Mouse (Mus musculus) liver (tissue): ENCODE results near the gene Zbtb48.

Source experiments
- DNase-seq: peaks from one replicate; pipeline ENCODE4 v3.0.0-alpha.2; 2020; ENCODE audit warnings: mixed read lengths

Zbtb48 gene

DNA sequence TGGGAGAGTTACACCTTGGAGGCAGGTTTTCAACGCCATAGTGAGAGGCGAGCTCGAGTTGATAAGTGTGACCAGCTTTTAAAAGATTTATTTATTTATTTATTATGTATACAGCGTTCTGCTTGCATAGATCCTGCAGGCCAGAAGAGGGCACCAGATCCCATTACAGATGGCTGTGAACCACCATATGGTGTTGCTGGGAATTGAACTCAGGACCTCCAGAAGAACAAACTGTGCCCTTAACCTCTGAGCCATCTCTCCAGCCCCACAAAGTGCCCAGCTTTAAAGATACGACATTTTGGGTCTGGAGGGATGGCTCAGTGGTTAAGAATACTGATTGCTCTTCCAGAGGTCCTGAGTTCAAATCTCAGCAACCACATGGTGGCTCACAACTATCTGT is 1.6 kb upstream of the Zbtb48 start:
- DNase-seq, result no peak

GRCm38 (mm10) chr4:152028456-152028855 is 985 bp upstream of the Zbtb48 start:
- no peak for DNase-seq

DNA sequence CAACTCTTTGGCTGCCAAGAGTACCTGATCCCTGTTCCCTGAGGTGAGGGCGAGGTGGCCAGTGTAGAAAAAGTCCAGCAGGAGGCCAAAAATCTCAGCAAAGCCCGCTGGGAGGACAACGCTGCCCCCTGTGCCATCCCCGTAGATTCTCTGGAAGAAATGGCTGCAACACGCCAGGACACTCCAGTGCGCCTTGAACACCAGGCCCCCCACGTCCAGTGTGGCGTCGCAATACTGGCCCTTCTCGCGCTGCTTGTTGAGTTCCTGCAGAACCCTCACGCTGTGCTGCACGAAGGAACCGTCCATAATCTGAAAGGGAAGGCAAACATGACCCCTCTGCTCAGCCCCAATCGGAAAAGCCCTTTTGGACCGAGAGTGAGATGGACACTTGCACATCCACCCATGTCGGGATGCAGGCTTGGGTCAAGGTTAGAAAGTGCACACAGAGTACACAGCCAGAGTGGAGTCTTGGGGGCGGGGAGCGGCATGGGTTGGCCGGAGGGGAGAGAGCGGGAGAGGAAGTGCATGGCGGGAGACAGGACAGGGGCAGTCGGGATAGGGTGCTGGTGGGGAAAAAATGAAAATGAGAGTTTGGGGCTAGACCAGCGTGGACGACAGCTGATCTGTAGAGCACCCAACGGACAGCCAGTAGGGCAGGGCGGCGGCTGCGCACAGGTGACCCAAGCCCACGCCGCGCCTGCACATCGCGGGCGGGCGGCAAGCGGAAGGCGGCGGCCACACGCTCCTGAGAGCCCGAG is 541 bp downstream of the Zbtb48 start:
- peak; percentile 68 for DNase-seq

DNA sequence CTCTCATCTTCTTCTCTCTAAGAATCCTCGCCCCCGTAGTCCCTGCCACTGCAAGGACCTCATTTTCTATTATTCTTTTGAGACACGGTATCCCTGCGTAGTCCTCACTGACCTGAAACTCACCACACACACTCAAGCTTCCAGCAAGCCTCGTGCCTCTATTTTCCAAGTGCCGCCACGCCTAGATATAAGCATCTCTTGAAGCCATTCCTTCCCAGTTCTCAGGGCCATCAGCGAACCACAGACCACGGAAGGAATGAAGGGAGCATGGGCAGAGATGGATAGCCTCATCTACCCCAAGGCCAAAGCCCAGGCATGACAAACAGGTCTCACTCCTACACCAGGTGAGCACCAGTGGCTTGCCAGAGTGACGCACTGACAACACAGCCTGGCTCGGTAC is 2.9 kb downstream of the Zbtb48 start:
- no peak for DNase-seq

- DNase-seq, result no peak
These were observed 5.0 kb downstream of the Zbtb48 start for GRCm38 (mm10) chr4:152022506-152022905.

DNA sequence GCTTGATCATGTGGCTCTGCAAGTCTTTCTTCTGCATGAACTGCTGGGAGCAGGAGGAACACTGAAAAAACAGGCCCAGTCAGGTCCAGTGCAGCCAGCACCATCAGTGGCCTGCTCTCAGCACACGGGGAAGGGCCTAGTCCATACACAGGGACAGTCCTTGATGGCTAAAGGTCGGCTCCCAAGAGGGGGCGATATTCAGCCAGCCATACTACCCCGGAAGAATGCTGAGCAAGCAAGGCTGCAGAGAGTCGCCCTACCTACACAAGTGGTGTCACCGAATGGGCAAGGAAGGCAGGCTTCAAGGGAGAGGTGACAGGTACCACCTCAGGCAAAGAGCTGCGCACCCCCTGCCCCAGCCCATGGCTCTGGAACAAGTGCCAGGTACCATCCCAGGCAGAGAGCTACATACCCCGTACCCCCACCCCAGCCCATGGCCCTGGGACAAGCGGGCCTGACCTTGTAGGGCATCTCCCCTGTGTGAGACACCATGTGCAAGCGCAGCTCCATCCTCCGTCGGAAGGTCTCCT is 5.8 kb downstream of the Zbtb48 start:
- DNase-seq, result no peak

DNA sequence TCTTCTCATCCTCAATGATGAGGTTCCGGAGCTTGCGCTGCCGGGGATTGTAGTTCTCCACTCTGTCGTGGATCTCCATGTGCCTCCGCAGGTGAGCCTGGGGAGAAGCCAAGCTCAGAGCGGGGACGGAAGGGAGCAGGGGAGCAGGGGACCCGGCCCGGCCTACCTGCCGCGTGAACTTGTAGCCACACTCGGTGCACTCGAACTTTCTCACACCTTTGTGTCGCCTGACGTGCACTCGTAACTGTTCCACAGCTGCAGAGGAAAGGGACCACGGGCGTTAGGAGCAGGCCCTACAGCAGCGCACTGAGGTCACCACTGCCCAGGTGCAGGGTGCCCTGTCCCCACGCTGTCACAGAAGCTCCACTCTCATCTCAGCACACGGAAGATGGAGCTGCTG is 7.4 kb downstream of the Zbtb48 start:
- no peak for DNase-seq

DNA sequence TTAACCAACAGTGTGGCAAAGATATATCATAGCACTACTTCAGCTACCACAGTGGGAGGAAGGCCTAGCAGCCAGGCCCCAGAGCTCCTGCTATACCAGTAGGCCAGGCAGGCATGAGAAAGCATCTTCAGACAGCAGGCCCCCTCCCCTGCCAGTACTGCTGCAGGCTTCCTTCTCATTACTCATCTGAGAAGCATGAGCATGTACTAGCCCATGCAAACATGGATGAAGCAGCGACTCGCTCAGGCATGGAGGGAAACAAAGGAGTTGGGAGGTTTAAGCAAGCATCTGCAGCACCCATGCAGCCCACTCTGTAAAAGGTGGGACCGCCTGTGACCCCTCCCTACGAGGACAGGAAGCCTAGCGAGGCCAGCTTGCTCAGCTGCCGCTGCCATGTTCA is 8.4 kb downstream of the Zbtb48 start:
- DNase-seq, result no peak

DNA sequence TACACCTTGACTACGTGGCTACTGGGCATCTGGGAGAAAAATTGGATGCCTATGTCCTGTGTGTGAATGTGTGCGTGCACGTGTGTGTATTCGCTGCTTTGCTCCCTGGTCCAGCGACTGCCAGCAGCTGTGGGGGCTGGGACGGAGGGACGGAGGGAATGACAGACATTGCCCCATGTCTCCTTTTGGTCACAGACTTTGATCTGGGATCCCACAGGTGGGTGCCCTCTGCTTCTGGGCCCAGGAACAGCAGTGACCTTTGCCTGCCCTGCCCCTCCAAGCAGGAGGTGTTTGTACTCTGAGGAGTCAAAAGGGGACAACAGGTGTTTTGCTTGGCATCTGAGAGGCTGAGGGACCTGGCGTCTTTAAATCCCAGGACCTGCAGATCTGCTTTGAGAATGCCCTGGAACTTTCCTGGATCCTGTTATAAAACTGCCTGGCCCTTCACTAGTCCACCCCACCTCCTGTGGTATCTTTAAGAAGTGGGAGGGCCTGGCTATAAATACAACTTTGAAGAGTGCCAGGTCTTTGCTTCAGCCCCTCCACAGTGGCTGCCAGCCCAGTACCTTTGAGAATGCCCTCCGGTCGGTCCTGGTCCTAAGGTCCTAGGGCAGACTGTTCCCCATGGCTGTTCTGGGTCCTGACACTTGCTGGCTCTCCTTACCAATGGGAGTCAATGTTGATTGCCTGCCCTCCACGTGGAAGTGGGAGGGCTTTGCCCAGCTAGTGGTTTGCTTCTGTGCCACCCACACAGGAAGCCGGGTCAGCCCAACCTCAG is 14.2 kb downstream of the Zbtb48 start:
- DNase-seq, result no peak

DNA sequence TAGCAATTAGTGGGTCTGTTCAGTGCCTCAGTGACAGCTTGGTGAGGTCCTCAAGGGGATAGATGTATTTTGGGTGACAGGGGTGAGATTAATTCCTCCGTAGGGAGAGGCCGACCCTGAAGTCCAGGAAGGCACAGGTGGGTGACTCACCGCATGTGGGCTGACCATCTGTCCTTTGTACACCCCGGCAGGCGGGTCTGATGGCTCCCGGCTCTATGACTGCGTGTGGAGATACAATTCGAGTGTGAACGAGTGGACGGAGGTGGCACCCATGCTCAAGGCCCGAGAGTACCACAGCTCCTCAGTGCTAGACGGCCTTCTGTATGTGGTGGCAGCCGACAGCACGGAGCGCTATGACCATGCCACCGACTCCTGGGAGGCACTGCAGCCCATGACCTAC is 15.4 kb downstream of the Zbtb48 start:
- DNase-seq, result no peak

DNA sequence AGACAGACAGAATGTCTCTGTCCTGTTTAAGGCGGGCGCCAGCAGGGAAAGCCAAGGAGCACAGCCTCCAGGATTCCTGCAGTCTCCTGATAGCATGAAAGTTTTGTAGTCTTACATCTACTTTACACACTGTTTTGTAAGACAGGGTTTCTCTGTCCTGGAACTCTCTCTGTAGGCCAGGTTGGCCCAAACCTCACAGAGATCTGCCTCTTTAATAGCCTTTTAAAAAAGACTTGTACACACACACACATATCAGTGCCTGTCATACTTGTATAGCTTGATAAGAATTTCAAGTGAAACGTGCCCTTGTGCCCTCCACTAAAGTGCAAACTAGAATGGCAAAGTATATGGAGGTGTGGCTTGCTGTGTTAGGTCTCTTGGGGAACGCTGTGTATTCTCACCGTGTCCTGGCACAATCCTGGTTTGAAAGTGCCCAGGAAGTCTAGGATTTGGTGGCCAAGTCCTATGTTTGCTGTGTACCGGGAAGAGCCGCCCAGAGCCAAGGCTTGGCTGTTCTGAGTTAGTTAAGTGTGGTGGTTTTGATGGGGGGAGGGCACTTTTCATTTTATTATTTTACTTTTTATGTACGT is 16.2 kb downstream of the Zbtb48 start:
- DNase-seq, result no peak

DNA sequence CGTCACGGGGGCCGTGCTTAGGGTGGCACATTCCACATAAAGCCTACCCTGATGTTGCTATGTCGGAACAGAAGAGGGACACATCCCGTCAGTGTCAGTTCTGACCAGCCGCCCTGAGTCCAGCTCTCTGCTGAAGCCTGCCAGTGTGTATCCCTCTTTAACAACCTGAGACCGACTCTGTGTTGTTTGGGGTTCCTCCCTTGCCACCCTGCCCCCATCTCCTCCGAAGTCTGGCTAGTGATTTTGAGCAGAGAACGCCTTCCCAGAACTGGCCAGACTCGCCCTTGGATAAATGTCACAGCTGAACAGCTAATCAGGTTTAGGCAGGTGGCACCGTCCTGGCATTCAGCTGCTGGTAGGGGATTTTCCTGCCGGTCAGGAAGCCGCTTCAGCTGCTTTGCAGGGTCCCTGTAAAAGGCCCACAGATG is 16.8 kb downstream of the Zbtb48 start:
- peak; percentile 59 for DNase-seq

DNA sequence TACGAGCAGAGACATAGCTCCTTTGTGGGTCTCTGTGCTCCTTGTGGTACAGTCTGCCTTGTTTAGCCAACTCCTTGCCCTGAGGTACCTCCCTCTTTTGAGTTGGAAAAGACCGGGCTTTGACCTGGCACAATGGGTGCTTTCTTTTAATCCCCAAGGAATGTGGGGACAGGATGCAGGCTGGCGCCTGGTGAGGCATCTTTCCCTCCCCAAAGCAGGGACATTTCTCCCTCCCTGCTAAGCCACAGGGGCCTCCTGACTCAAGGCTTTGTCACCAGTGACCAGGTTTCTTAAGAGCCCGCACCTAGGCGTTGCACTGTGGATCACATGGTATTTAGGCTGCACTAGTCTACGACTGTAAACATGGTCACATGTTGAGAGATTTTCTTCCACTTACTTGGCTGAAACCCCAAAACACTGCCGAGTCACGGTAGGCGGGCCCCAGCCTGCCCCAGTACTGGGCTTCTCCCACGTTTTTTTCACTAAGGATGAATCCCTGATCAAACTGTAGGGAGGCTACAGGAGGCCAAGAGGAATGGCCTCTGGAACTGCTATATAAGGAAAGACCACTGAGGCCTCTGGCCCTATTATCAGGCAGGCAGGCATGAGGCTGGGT is 17.3 kb downstream of the Zbtb48 start:
- peak; percentile 79 for DNase-seq

GRCm38 (mm10) chr4:152009076-152010051 is 18.1 kb downstream of the Zbtb48 start:
- peak; percentile 60 for DNase-seq

DNA sequence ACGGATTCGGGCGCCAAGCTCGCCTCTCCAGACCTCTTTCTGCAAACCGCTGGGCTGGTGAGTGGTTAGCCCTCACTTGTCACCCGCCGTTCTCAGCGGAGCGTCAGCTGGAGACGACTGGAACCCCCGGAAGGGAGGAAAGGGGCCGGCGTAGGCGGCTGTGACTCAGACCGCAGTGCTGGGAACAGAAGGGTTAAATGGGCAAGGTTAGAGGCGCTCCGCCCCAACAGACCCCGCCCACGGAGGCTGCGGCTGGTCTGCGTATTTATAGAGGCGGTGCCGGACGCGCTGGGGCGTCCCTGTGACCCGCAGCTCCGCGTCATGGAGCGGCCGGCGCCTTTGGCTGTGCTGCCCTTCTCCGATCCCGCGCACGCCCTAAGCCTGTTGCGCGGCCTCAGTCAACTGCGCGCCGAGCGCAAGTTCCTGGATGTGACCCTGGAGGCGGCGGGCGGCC is 18.8 kb downstream of the Zbtb48 start, which contains the start of gene Klhl21:
TSS of gene Klhl21 (plus strand) at position 182 of the 454 bp plus-strand sequence.
- peak; percentile 95 for DNase-seq

DNA sequence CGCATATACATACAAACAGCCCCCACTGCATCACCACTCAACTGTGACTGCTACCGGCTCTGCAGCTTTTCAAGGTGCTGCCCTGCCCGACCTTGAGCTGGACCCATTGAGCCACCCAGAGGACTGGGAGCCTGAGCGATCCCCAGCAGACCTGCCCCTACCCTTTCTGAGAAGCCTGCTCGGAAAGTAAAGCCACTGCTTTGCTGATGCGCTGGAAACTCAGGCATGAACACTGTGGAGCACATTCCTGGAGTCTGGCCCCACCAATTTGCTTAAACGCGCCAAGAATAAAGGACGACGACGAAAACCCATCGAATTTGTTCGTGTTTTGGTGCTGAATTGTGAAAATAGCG is 19.3 kb downstream of the Zbtb48 start:
- no peak for DNase-seq

DNA sequence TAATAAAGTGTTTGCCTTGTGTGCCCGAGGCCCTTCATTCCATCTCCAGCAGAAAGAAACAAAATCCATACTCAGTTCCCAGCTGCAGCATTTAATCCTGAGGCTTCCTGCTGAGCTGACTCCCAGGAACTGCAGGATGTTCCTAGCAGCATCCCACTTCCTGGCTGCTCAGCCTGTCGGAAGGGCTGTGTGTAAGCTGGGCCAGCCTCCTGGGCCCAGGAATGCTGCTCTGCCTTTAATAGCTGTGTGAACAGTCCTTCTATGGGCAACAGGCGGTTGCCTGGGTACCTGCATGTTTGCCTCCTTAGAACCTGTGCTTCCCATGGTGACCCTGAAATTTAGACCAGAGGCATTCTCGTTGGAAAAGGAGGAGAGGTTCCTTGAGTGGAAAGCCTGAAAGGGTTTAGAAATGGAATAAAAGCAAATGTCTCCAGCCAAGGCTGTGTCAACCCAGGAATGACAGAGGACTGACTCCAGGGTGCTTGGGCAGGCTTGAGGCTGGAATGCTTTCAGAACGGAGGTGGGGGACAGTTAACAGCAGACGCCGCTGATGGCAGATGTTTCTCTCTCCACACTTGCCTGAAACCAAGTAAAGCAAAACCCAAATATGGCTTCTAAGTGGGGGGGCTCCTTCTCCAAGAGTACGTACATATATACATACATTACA is 19.9 kb downstream of the Zbtb48 start:
- no peak for DNase-seq

- no peak for DNase-seq
These were observed 20.7 kb downstream of the Zbtb48 start for GRCm38 (mm10) chr4:152006812-152007211.

GRCm38 (mm10) chr4:152006137-152006536 is 21.3 kb downstream of the Zbtb48 start:
- no peak for DNase-seq

DNA sequence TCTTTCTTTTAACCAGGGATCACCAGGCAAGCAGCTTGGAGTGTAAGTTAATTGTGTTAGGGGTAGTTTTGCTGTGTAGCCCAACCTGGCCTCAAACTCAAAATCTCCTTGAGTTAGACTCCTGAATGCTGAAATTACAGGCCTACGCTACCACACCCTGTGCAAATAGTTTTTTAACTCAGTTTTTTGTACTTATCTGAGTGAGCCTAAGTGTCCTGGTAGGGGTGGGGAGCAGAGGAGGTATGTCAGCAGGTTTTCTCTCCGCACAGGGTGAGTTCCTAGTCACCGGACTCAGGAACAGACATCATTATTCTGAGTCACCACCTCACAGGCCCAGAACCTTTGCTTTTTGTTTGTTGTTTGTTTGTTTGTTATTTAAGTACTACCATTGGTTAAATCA is 25.4 kb downstream of the Zbtb48 start:
- no peak for DNase-seq

DNA sequence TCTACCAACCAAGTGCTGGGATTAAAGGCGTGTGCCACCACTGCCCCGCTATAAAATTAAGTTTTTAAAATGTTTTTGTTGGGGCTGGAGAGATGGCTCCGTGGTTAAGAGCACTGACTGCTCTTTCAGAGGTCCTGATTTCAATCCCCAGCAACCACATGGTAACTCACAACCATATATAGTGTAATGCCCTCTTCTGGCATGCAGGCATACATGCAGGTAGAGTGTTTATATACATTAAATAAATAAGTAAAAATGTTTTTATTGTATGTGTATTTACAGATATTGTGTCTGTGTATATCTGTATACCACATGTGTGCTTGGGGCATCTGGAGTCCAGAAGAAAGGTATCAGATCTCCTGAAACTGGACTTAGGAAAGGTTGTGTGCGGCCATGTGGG is 26.1 kb downstream of the Zbtb48 start:
- DNase-seq, result no peak
